Mouse (Mus musculus): ENCODE results near the gene Casc3. TPM values are rescaled to one million over a fixed set of nuclear protein-coding genes. Genes with fewer than 3 reads are reported as not detected.

The Casc3 gene
- total RNA-seq, 1 experiment from 2014 or later, result 58.7 TPM

DNA sequence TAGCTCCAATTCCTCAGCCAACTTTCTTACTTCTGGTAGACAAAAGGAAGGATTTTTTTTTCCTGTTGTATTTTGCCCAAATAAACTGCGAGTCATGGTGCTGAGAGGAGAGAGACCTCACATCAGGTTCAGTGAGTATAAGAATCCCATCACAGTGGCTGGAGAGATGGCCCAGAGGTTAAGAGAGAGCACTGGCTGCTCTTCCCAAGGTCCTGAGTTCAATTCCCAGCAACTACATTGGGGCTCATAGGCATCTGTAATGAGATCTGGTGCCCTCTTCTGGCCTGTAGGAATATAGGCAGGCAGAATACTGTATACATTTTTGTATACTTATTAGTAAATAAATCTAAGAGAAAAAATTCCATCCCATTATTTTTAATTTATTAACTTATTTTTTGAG lies 17.0 kb upstream of the Casc3 start:
- no peak for ATAC-seq (ENCODE audit: extremely low read depth, insufficient number of reproducible peaks, low FRiP score, poor library complexity, severe bottlenecking)

DNA sequence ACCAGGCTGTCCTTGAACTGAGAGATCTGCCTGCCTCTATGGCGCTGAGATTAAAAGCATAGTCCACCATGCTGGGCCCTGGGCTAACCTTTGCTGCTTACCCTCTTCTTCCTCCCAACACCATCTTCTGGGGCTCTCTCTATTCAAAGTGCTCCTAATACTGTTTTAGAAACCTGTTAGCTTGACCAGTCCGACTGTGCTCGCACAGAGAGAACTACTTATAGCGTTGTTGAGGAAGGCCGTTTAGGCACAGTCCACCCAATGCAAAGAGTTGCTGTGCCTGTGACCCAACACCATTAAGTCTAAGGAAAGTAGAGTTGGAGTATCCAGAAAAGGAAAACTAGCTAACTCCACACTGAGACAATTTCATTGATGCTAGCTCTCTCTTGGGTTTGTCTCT lies 16.6 kb upstream of the Casc3 start:
- no peak for ATAC-seq (ENCODE audit: extremely low read depth, insufficient number of reproducible peaks, low FRiP score, poor library complexity, severe bottlenecking)

DNA sequence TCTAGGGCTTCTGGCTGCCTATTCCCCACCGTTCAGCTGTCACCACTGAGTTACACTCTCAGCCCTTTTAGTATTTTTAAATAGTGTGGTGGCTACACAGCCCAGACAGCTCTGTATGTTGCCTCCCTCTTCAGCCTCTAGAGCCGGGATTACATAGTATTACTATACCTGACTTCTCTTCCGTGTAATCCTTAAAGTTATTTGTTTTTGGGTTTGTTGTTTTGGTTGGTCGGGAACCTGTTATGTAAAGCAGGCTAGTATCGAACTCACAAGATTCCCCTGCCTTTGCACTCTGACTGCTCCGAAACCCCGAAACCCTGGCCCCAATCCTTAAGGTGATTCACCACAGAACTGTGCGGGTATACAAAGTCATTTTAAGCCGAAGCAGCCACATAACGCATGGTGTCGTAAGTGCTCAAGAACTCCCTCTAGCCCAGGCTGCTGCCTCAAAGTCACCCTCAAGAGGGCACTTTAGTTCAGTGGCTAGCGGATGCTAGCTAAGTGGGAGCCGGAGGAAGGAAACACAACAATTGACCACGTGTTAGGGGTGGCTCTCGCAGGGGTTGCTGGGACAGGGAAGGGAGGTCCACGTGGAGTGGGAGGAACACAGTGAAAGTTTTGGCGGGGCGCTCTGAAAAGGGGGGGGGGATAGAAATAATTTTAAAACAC lies 16.0 kb upstream of the Casc3 start:
- peak; percentile 91 for ATAC-seq (ENCODE audit: extremely low read depth, insufficient number of reproducible peaks, low FRiP score, poor library complexity, severe bottlenecking)

DNA sequence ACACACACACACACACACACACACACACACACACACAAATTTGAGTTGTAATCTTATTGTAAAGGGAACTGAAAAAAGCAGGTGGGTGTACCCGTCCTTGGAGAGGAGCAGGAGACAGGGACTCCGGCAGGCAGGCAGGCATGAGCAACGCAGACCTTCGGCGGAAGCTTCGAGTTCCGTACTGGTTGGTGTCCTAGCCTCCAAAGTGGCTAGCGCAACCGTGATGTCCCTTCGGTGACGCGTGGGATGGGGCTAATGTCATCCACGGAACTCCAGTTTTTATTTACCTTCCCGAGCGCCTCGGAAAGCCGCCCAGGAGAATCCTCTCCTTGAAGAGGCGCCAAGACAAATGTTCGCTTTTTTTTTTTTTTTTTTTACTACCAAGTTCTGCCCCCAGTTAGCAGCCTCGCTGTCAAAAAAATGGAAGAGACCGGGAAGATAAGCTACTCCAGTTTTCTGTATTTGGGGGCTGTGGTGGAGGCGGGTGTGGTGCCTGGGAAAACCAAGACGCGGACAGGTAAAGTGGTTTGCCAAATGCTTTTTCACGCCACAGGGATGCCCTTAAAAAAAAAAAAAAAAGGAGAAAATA lies 15.4 kb upstream of the Casc3 start:
- no peak for ATAC-seq (ENCODE audit: extremely low read depth, insufficient number of reproducible peaks, low FRiP score, poor library complexity, severe bottlenecking)

DNA sequence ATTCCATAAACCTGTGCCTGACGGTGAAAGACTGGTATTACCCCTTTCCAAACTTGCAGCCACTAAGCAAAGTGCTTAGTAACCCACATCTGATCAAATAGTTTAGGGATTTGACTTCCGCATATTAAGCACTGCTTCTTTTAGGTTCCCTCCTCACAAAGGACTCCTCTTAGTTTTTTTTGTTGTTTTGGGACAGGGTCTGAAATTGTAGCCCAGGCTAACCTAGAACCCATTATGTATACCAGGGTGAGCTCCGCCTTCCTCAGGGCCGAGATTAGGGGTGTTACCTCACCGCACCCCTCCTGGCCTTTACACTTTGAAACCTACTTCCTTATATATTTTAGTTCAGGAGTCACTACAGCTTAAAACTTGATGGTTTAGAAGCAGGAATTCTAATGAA lies 14.9 kb upstream of the Casc3 start:
- no peak for ATAC-seq (ENCODE audit: extremely low read depth, insufficient number of reproducible peaks, low FRiP score, poor library complexity, severe bottlenecking)

DNA sequence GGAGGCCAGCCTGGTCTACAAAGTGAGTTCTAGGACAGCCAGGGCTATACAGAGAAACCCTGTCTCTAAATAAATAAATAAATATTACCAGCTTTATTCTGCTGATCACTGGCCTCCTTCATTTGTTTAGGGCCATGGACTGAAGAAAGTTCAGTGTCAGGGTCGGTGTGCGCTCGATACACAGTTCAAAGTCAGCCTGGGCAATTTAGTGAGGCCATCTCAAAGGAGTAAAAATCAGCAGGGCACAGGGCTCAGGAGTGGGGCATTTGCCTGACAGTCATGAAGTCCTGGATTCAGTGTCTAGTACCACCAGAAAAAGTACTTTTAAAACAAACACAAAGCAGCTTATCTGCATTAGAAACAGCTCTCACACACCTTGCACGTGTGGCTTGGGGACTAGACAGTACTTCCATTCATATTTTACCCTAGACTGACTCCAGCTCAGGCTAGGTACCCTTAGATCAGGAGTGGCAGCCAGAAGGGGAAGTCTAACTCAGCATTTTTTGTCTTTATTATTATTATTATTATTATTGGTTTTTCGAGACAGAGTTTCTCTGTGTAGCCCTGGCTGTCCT lies 14.0 kb upstream of the Casc3 start:
- ATAC-seq (ENCODE audit: extremely low read depth, insufficient number of reproducible peaks, low FRiP score, poor library complexity, severe bottlenecking), result no peak

DNA sequence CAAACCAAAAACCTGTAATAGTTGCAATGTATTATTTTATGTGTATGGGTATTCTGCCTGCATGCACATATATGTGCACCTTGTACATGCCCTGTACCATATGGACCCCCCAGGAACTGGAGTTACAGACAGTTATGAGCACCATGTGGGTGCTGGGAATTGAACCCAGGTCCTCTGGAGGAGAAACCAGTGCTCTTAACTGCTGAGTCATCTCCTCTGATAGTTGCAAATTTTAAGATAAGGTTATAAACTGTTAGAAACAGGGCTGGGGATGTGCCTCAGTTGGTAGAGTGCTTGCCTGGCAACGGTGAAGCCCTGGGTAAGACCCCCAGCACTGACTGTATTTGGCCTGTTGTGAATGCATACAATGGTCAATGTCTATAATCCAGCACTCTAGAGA lies 13.3 kb upstream of the Casc3 start:
- ATAC-seq (ENCODE audit: extremely low read depth, insufficient number of reproducible peaks, low FRiP score, poor library complexity, severe bottlenecking), result no peak

DNA sequence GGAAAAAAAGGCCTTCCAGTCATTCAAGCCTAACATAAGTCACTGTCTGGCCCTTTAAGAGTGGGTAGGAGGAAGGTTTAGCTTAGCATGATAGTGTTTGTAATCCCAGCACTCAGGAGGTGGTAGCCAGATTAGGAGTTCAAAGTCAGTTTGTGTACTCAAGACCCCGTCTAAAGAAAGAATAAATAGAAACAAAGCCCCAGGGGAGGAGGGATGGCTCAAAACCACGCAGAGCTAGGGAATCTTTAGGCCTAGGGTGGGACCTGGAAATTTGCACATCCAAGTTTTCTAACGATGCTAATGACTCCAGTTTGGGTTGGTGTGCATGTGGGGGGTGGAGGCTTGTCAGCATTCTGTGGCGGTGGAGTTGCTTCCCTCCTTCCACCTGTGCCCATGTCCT lies 12.6 kb upstream of the Casc3 start:
- ATAC-seq (ENCODE audit: extremely low read depth, insufficient number of reproducible peaks, low FRiP score, poor library complexity, severe bottlenecking), result no peak

DNA sequence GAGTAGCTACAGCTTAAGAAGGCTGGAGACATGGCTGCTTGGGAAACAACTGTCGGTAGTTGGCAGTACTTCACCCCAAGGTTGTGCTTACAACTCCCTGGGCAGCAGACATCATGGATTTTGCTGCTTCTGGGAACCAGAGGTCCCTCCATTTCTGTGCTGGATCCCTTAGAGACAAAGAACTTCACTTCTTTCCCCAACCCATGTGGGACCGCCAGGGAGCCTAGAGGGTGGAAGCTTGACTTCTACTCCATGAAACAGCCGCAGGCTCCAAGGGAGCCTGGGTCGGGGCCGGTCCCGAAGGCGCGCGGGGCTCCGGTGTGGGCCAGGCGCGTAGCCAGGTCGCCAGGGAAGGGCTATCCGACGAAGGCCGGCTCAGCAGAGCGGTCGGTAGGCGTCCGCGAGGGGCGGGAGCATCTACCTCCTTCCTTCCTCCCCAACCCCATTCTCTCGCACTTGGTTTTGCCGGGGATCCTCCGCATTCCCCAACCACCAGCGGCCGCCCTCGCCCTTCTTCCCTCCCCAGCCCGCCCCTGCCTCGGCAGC lies 10.2 kb upstream of the Casc3 start:
- ATAC-seq (ENCODE audit: extremely low read depth, insufficient number of reproducible peaks, low FRiP score, poor library complexity, severe bottlenecking), result peak; percentile 30; the same call in 1 of the 2 replicates

DNA sequence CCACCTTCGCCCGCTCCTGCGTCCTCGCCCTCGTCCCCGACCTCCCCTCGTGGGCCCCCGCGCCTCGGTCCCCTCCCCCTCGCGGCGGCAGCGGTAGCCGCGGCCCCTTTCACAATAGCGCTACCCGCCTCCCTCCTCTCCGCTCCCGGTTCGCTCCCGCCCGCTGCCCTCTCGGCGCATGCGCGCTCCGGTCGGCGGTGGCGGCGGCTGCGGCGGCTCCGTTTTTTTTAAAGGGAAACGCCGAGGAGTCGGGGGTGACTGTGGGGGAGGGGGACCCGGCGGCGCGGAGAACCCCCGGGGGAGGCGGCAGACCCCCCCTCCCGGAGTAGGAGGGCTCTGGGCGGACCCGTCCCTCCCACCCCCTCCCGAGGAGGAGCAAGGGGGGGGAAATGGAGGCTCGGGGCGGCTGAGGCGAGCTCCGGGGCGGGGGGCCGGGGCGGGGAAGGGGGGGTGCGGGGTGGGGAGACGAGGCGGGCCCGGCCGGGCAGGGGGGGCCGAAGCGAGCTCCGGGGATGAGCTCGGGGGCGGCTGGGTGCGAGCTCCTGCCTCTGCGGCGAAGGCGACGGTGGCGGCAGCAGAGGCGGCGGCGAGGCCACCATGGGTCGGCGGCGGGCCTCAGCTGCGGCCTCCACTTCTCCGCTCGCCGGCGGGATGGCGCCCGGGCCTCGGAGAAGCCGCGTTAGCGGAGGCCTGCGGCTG lies 9.5 kb upstream of the Casc3 start, which contains the start of gene Msl1:
Gene Msl1 (plus strand): TSS at position 502 of the 699 bp plus-strand sequence.
- peak; percentile 53 for ATAC-seq (ENCODE audit: extremely low read depth, insufficient number of reproducible peaks, low FRiP score, poor library complexity, severe bottlenecking)

DNA sequence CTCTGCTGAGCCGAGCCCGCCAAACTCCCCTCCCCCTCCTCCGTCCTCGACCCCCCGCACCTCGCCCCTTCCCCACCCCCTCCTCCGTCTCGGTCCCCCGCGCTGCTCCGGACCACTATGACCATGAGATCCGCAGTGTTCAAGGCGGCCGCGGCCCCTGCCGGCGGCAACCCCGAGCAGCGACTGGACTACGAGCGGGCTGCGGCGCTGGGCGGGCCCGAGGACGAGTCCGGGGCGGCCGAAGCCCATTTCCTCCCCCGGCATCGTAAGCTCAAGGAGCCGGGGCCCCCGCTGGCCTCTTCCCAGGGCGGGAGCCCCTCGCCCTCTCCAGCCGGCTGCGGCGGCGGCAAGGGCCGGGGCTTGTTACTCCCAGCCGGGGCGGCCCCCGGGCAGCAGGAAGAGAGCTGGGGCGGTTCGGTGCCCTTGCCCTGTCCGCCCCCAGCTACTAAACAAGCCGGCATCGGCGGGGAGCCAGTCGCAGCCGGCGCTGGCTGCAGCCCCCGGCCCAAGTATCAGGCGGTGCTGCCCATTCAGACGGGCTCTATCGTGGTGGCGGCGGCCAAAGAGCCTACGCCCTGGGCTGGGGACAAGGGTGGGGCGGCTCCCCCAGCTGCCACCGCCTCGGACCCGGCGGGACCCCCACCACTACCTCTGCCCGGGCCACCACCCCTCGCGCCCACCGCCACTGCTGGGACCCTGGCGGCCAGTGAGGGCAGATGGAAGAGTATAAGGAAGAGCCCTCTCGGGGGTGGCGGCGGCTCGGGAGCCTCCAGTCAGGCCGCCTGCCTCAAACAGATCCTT lies 8.8 kb upstream of the Casc3 start:
- ATAC-seq (ENCODE audit: extremely low read depth, insufficient number of reproducible peaks, low FRiP score, poor library complexity, severe bottlenecking), result no peak

DNA sequence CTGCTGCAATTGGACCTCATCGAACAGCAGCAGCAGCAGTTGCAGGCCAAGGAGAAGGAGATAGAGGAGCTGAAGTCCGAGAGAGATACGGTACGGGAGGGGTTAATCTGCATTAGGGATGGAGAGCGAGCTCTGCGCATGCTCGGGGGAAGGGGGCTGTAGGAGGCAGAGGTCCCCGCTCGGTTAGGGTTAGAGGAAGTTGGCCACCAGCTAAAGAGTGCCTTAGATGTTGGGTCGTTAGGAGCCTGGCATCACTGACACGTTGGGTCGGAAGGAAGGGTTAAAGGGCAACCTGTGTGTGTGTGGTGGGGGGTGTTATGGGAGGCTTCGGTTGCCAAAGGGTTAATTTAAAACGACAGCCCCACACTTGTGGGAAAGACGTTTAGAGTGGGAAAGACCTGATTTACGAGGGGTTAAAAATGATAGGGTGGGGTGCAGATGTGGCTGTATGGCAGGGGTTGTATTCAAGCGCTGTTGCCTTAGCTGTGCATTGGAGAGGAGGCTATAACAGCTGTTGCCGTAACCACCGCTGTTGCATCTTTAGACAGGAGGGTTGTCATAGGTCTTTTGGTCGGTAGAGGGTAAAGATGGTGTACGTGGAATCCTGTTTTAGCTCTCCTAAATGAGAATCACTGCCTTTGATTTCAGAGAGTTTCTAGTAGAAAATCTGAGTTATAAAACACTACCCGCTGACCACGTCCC lies 8.0 kb upstream of the Casc3 start:
- peak; percentile 22; the same call in 1 of the 2 replicates for ATAC-seq (ENCODE audit: extremely low read depth, insufficient number of reproducible peaks, low FRiP score, poor library complexity, severe bottlenecking)

DNA sequence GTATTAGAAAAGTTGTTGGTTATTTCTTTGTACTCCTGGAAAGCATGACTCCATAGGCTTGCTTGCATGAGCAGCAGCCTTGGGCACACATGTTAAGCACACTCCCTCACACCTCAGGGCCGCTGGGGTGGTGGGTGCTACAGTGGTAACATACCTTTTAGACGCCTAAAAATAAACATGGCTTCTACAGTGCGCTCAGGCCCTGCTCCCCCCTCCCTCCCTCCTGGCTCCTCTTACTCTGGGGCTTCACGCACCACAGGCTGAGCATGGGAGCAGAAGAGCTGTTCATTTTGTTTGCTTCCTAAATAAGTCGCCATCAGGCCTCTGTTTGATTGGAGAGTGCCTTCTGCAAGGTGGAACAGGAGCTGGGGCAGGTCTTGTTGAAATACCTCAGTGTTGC lies 7.4 kb upstream of the Casc3 start:
- no peak for ATAC-seq (ENCODE audit: extremely low read depth, insufficient number of reproducible peaks, low FRiP score, poor library complexity, severe bottlenecking)

DNA sequence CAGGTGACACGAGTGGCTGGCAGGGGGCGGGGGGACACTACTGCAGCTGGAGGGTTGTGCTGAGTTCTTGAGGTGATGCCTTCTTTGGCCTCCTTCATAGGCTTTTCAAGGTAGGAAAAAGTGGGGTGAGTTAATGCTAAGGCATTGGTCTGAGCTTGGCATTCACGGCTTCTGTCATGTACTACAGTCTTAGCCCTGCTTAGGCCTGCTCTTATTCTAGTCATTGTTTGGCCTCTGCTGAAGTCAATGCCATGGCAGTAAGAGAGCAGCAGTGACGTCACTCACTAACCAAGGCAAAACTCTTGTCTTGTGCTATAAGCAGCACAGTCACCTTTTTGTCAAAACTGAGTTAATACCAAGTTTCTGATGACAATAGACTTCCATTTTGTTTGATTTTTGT lies 6.8 kb upstream of the Casc3 start:
- no peak for ATAC-seq (ENCODE audit: extremely low read depth, insufficient number of reproducible peaks, low FRiP score, poor library complexity, severe bottlenecking)

DNA sequence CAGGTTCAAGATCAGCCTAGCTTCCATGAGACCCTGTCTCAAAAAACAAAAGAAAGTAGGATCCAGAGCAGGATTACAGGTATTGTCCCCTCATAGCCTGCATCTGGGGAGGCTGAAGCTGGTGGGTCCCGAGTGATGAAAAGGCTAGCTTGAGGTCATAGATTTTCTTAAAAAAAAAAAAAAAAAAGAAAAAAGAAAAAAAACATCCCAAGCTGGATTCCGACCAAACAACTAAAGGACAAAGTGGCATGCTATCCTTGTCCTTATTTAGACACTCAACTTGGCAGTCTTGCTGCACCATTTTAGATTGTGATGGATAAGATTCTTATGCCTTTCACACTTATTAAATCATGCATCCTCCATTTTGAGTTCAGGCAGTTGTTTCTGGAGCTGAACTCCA lies 3.7 kb downstream of the Casc3 start:
- ATAC-seq (ENCODE audit: extremely low read depth, insufficient number of reproducible peaks, low FRiP score, poor library complexity, severe bottlenecking), result no peak

DNA sequence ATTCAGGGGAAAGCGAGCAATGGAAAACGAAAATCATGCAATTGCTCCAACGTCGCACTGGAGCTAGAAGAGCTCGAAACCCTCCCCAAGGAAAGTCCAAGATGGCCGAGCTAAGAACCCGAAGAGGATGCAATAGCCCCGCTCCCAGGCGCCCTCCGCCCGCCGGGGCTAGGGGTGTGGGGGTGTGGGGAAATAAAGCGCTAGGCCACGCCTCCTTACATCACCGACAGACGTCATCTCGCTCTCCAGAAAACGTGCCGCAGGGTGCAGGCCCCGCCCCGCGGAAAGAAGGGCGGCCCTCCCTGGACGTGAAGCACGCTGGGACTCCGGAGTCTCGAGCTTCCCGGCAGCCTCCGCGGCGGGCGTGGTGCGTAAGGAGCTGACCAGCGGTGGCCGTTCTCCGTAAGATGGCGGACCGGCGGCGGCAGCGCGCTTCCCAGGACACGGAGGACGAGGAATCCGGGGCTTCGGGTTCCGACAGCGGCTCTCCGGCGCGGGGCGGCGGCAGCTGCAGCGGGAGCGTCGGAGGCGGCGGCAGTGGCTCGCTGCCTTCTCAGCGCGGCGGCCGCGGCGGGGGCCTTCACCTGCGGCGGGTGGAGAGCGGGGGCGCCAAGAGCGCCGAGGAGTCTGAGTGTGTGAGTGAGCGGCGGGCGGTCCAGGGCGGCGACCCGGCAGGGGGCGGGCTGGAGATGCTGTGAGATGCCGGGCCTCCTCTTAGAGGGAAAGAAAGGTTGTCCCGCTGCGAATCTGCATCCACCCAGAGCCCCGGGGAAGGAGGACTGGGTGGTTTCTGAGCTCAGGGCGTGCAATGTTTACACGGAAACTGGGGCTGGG lies 5.0 kb downstream of the Casc3 start:
- peak; percentile 97 for ATAC-seq (ENCODE audit: extremely low read depth, insufficient number of reproducible peaks, low FRiP score, poor library complexity, severe bottlenecking)

DNA sequence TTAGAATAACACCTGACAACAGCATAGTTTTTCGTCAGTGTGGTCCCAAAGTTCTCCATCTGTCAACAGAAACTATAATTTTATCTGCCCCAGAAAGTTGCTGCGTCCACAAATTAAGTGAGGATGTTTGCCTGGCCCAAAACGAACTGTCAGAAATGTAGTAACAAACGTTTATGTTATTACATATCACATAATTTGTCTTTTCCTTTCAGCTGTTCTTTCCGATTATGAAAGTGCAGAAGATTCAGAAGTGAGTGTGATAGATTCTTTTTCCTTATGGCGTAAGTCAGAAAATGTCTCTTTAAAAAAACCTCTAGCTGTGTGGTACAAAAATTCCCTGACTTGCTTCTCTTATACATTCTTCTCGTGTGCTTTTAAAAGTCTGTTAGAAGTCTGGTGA lies 6.0 kb downstream of the Casc3 start:
- ATAC-seq (ENCODE audit: extremely low read depth, insufficient number of reproducible peaks, low FRiP score, poor library complexity, severe bottlenecking), result no peak

All from neutrophil, adult 5-6 weeks (primary cell).